Mouse (Mus musculus) midbrain, postnatal 0 days (tissue): ENCODE measurements around the gene Hfe. TPM values are rescaled to one million over a fixed set of nuclear protein-coding genes. Genes with fewer than 3 reads are reported as not detected.

Experiments used
- ATAC-seq: fragments of 200-750 bp; cut with Nextera tagmentation; 2 replicates; pipeline ENCODE4 v1.8.0; 2017; ENCODE audit warnings: moderate number of reproducible peaks, mild to moderate bottlenecking, moderate TSS enrichment, moderate library complexity; ENCODE audit not compliant: low FRiP score
- DNase-seq: peaks from one replicate; pipeline ENCODE4 v3.0.0-alpha.2; 2015; ENCODE audit warnings: low spot score
- H3K27ac ChIP-seq: fragments of 300-500 bp; sonication (generic); 2 replicates; pipeline ENCODE4 v1.5.1; 2014; ENCODE audit warnings: low read depth, mild to moderate bottlenecking, low read length, mixed read lengths
- H3K27me3 ChIP-seq: fragments of 300-500 bp; sonication (generic); 2 replicates; pipeline ENCODE4 v1.6.1; 2014; ENCODE audit warnings: low read length, control low read depth, mixed read lengths; ENCODE audit not compliant: insufficient read depth
- H3K36me3 ChIP-seq: fragments of 300-500 bp; sonication (generic); 2 replicates; pipeline ENCODE4 v1.6.1; 2014; ENCODE audit warnings: low read length, control low read depth, mixed read lengths; ENCODE audit not compliant: insufficient read depth
- H3K4me1 ChIP-seq: fragments of 300-500 bp; sonication (generic); 2 replicates; pipeline ENCODE4 v1.6.1; 2014; ENCODE audit warnings: mild to moderate bottlenecking, control low read depth, antibody characterized with exemption, low read length, mixed read lengths; ENCODE audit not compliant: insufficient read depth
- H3K4me2 ChIP-seq: fragments of 300-500 bp; sonication (generic); 2 replicates; pipeline ENCODE4 v1.6.1; 2014; ENCODE audit warnings: low read depth, mild to moderate bottlenecking, low read length, mixed read lengths; ENCODE audit not compliant: poor library complexity, severe bottlenecking
- H3K4me3 ChIP-seq: fragments of 300-500 bp; sonication (generic); 2 replicates; pipeline ENCODE4 v1.5.1; 2014; ENCODE audit warnings: low read depth, mild to moderate bottlenecking, low read length, moderate library complexity
- H3K9ac ChIP-seq: fragments of 300-500 bp; sonication (generic); replicated peaks from 2 replicates; pipeline ENCODE4 v1.6.1; 2014; ENCODE audit warnings: mild to moderate bottlenecking, low read length, moderate library complexity, mixed read lengths; ENCODE audit not compliant: poor library complexity, severe bottlenecking
- H3K9me3 ChIP-seq: fragments of 300-500 bp; sonication (generic); 2 replicates; pipeline ENCODE4 v1.6.1; 2016; ENCODE audit warnings: low read length, control low read depth
- CTCF ChIP-seq: IDR thresholded peaks from 2 replicates; pipeline ENCODE4 v1.5.1; 2016; ENCODE audit warnings: antibody characterized with exemption, mild to moderate bottlenecking
- WGBS: fragments of 180-500 bp; shearing (Covaris S2); extraction: QIAGEN DNeasy Blood & Tissue Kit; methylation state at CpG from one replicate; pipeline ENCODE4 v1.1.7; 2014; 5-methylcytosine and 5-hydroxymethylcytosine counted together
- polyA plus RNA-seq: library from polyadenylated mRNA; unstranded; fragments of >200 nt; fragmentation: Nextera tagmentation; extraction: Ambion mirVana; gene quantifications from 2 replicates; pipeline ENCODE4 v1.2.1, GENCODE M21; 2015
- total RNA-seq: library from RNA; depleted of rRNA; stranded (reverse); fragments of >200 nt; gene quantifications from 2 replicates; pipeline ENCODE4 v1.2.3, GENCODE M21; 2014; rRNA removed

Hfe gene
- 1.8 and 2.5 TPM in 2 replicates for total RNA-seq
- polyA plus RNA-seq: 4.0 and 5.8 TPM in 2 replicates

DNA sequence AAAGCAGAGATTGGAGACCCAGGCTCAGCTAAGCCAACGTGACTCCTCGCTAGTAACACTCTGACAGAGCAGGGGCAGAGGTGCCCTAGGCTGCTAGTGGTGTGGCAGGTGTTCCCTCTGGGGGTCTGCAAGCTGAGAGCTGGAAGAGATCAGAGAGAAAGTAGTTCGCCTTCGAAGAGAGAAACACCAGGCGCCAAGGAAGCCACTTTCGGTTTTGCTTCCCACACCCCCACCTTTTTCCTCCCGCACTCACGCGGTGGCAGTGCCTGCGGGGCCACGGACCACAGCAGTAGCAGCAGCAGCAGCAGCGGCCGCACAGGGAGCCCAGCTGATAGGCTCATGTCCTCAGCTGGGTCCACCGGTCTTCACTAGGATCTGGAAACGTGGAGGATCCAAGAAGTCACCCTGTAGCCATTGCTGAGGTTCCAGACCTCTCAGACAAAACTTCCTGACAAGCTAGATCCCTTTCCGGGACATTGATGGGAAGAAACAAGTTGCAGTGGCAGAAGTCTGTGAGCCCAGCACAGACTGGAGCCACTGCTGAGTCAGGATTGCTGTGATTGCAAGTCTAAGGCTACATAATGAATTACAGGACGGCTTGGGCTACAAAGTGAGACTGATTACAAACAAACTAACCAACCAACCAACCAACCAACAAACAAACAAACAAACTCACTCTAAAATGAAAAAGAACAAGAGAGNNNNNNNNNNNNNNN, at the start of gene Hfe:
Gene Hfe, minus strand, starts transcription at position 481 of the 716 bp plus-strand sequence.
- H3K36me3 ChIP-seq: no peaks in the 10 kb centered on the region
- peak within 1 kb of the TSS; percentile 50 for H3K9ac ChIP-seq
- TF ChIP-seq CTCF: no peak
- 4% methylated on average over 17 of the region's 17 CpGs for whole genome bisulfite sequencing
- 0 out of 2 replicates have a peak, but pooled peaks have one; percentile 44 for ATAC-seq
- no peaks in the 10 kb centered on the region for H3K4me1 ChIP-seq
- H3K9me3 ChIP-seq: no peaks in the 10 kb centered on the region
- H3K27ac ChIP-seq: 0 out of 2 replicates have a peak within 1 kb of the TSS, but pooled peaks have one; percentile 18
- H3K4me2 ChIP-seq: peak within 1 kb of the TSS; percentile 55
- DNase-seq: peak; percentile 15
- H3K4me3 ChIP-seq: peak within 1 kb of the TSS; percentile 36
- no peaks in the 10 kb centered on the region for H3K27me3 ChIP-seq

DNA sequence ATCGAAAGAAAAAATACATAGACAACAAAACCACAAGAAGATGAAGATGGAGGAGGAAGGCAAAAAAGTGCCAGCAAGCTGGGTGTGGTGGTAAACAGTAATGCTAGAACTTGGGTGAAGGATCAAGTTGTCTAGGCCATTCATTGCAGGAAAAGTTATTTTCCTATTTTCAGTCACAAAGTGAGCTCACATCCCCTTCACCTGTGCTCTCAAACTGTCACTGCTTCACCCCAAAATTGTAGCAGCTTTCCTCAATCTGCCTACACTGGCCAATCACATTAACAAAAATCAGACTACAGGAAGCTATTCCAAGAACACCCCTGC, 49.2 kb upstream of the Hfe start:
- Histone ChIP-seq H3K4me2 (peak overlapping the region; percentile 82), H3K4me1 (peaks cover 8% of the 10 kb centered on the region; the same call in 1 of the 2 replicates), H3K36me3 (no peaks in the 10 kb centered on the region), H3K9me3 (no peaks in the 10 kb centered on the region), H3K27ac (no peak overlapping the region), H3K27me3 (no peaks in the 10 kb centered on the region), H3K4me3 (no peak overlapping the region), H3K9ac (no peak overlapping the region)
- no peak for TF ChIP-seq CTCF
- ATAC-seq (no peak), DNase-seq (no peak)
- 59% methylated on average over 1 of the region's 1 CpGs for WGBS

DNA sequence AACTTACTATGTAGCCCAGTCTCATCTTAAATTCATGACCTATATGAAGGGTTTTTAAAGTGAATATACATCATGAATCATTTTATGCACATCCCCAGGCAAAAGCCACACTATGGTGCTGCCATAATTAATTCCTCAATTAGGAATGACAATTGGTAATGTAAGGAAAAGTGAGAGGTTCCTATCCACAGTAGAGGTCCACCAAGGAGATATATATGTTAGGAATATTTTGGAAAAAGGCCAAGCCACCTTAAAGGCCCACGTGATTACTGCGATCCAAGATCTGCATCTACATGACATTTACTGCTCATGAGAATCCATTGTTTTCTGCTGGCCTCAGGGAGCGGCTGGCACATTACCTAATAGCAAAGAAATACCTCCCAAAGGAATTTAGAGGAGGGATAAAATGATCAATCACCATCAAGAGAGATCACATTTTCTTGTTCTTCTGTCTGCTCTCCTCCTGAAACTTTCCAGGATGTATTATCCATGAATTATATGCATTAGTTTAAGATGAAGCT, 48.7 kb upstream of the Hfe start:
- H3K4me2 ChIP-seq: no peak overlapping the region
- WGBS: 84% methylated on average over 3 of the region's 3 CpGs

DNA sequence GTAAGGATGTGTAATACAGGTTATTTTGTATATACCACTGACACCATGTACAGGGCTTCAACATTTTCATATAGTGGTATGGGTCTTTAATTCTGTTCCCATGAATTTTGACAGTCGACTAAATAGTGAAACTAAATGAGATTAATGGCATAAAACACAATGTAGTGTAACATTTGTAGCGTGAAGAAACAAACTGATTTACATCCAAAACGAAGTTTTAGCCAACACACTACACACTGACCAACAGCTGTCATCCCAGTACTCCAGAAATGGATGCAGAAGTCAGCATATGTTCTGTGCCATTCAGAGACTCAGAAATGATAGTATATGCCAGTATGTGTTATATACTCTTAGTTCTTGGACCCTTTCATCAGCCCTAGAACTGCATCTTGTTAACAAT, 47.3 kb upstream of the Hfe start:
- Histone ChIP-seq H3K9me3 (no peaks in the 10 kb centered on the region), H3K27ac (no peak overlapping the region), H3K4me1 (peaks cover 4% of the 10 kb centered on the region; the same call in 1 of the 2 replicates), H3K4me3 (no peak overlapping the region), H3K9ac (no peak overlapping the region), H3K27me3 (no peaks in the 10 kb centered on the region), H3K36me3 (no peaks in the 10 kb centered on the region), H3K4me2 (no peak overlapping the region)
- DNase-seq (no peak), ATAC-seq (no peak)
- no peak for TF ChIP-seq CTCF
- 53% methylated on average over 3 of the region's 3 CpGs for WGBS

More for the DNA sequence above, 48.7 kb upstream of the Hfe start:
- Histone ChIP-seq H3K27me3 (no peaks in the 10 kb centered on the region), H3K36me3 (no peaks in the 10 kb centered on the region), H3K27ac (no peak overlapping the region), H3K9me3 (no peaks in the 10 kb centered on the region), H3K4me1 (peaks cover 8% of the 10 kb centered on the region; the same call in 1 of the 2 replicates), H3K9ac (no peak overlapping the region), H3K4me3 (no peak overlapping the region)
- DNase-seq (no peak), ATAC-seq (no peak)
- no peak for TF ChIP-seq CTCF

DNA sequence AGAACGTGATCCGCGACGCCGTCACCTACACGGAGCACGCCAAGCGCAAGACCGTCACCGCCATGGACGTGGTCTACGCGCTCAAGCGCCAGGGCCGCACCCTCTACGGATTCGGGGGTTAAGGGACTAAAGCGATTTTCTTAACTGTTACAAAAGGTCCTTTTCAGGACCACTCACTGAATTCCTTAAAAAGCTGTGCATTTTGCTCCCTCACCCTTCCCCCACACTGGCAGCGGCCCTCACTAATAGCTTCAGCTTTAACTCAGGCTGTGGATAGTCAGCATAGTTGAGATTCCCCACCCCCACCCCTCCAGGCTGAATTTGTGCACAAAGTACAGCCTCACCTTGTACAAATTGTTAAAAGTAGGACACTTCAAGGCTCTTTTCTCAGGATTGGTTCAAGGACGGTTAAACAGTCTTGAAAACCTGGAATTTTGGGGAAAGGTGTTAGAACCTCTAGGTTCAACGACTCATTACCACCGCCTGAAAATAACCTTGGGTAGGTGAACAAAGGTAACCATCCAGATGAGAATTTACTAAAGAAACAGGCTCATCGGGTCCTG, 46.6 kb upstream of the Hfe start:
- peak overlapping the region; percentile 57 for H3K4me2 ChIP-seq
- peak overlapping the region; percentile 37 for H3K4me3 ChIP-seq
- DNase-seq: no peak
- H3K9ac ChIP-seq: peak overlapping the region; percentile 33; the same call in 1 of the 2 replicates
- H3K36me3 ChIP-seq: no peaks in the 10 kb centered on the region
- TF ChIP-seq CTCF: no peak
- WGBS: 1% methylated on average over 15 of the region's 23 CpGs
- 0 out of 2 replicates have a peak, but pooled peaks have one; percentile 18 for ATAC-seq
- peaks cover 4% of the 10 kb centered on the region; the same call in 1 of the 2 replicates for H3K4me1 ChIP-seq
- no peaks in the 10 kb centered on the region for H3K9me3 ChIP-seq
- H3K27ac ChIP-seq: peak overlapping the region; percentile 70
- H3K27me3 ChIP-seq: no peaks in the 10 kb centered on the region

DNA sequence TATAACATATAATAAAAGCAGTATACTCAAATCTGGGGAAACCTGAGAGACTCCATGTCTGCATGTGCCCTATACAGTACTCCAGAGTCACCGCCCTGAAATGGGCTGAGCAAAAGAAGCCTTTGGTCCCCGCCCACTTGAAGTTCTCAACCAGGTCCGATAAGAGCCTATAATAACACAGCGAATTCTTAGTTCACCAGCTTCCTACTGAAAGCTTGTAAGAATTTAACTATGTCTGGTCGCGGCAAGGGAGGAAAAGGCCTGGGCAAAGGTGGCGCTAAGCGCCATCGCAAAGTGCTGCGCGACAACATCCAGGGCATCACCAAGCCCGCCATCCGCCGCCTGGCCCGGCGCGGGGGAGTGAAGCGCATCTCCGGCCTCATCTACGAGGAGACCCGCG, 46.1 kb upstream of the Hfe start, which contains the start of gene Hist1h4b:
Gene Hist1h4b, plus strand, starts transcription at position 224 of the 400 bp plus-strand sequence.
- ATAC-seq: peak; percentile 71
- Histone ChIP-seq H3K27ac (peak within 1 kb of the TSS; percentile 70), H3K9ac (peak within 1 kb of the TSS; percentile 33), H3K4me3 (peak within 1 kb of the TSS; percentile 37), H3K36me3 (no peaks in the 10 kb centered on the region), H3K9me3 (no peaks in the 10 kb centered on the region), H3K27me3 (no peaks in the 10 kb centered on the region), H3K4me2 (peak within 1 kb of the TSS; percentile 57), H3K4me1 (peaks cover 4% of the 10 kb centered on the region; the same call in 1 of the 2 replicates)
- peak; percentile 97 for DNase-seq
- TF ChIP-seq CTCF: no peak; the same call in 1 of the 2 replicates
- under 1% methylated on average over 11 of the region's 22 CpGs for WGBS
